In genomic region chr3:117312097-117312496, GRCm38 (mm10) we compare ENCODE assay signal across 19 mouse cellular contexts. TPM values are rescaled to one million over a fixed set of nuclear protein-coding genes. Genes with fewer than 3 reads are reported as not detected.
"Had no signal": no experiment of that assay in that cellular context is flagged by ENCODE, and none has a peak within 500 bp of the region (broad histone marks: within the 10 kb centered on the region; RNA-seq: fewer than 3 reads in every experiment).

No protein-coding gene starts in this region.

- H3K4me2 ChIP-seq: lung, embryonic 14.5 days; midbrain, embryonic 12.5 days; neural tube, embryonic 13.5 days; neural tube, embryonic 15.5 days; stomach, embryonic 15.5 days had no signal

- ATAC-seq: midbrain, embryonic 16.5 days had no signal

- DNase-seq: lung, adult 18-20 months; lung, embryonic 14.5 days; lung, postnatal 10 days; lung, postnatal 4 days; midbrain, embryonic 14.5 days; right cerebral cortex, postnatal 25 days; thymus, adult 18-20 months; thymus, postnatal 14 days; thymus, postnatal 36 days had no signal

- H3K9ac ChIP-seq: liver, embryonic 14.5 days; lung, embryonic 14.5 days; midbrain, embryonic 12.5 days; neural tube, embryonic 13.5 days; neural tube, embryonic 15.5 days; stomach, embryonic 15.5 days had no signal

- H3K36me3 ChIP-seq: midbrain, embryonic 10.5 days; midbrain, embryonic 12.5 days; neural tube, embryonic 13.5 days; neural tube, embryonic 15.5 days; stomach, embryonic 15.5 days had no signal

- H3K9me3 ChIP-seq: midbrain, embryonic 10.5 days; midbrain, embryonic 12.5 days; neural tube, embryonic 13.5 days; neural tube, embryonic 15.5 days; stomach, embryonic 15.5 days had no signal

- H3K4me3 ChIP-seq: midbrain, embryonic 10.5 days; midbrain, embryonic 12.5 days; myocyte; neural tube, embryonic 13.5 days; neural tube, embryonic 15.5 days; stomach, embryonic 15.5 days had no signal

- H3K27me3 ChIP-seq: midbrain, embryonic 12.5 days; neural tube, embryonic 13.5 days; neural tube, embryonic 15.5 days; stomach, embryonic 15.5 days had no signal

- H3K27ac ChIP-seq: liver, embryonic 14.5 days; midbrain, embryonic 10.5 days; midbrain, embryonic 12.5 days; neural tube, embryonic 13.5 days; neural tube, embryonic 15.5 days; stomach, embryonic 15.5 days; stomach, postnatal 0 days had no signal

- H3K4me1 ChIP-seq: midbrain, embryonic 10.5 days; midbrain, embryonic 12.5 days; neural tube, embryonic 13.5 days; neural tube, embryonic 15.5 days; stomach, embryonic 15.5 days had no signal

RNA-seq across cellular contexts. Expression of gene Plppr4, which starts 48.6 kb away (rescaled TPM):
- total RNA-seq: megakaryocyte-erythroid progenitor cell, adult 5-6 weeks had no signal
- polyA plus RNA-seq: myocyte had no signal
